Mouse (Mus musculus) embryonic facial prominence, embryonic 11.5 days (tissue): ENCODE measurements around the gene Nek9. TPM values are rescaled to one million over a fixed set of nuclear protein-coding genes. Genes with fewer than 3 reads are reported as not detected.

Experiments used
- ATAC-seq: fragments of 200-750 bp; cut with Nextera tagmentation; replicated peaks from 2 replicates; pipeline ENCODE4 v1.8.0; 2017; ENCODE audit warnings: low read depth; ENCODE audit not compliant: insufficient number of reproducible peaks, low FRiP score, low TSS enrichment
- DNase-seq: peaks from one replicate; pipeline ENCODE4 v3.0.0-alpha.2; 2015; ENCODE audit warnings: low spot score
- H3K27ac ChIP-seq: fragments of 300-500 bp; sonication (generic); replicated peaks from 2 replicates; pipeline ENCODE4 v1.5.1; 2014; ENCODE audit warnings: mild to moderate bottlenecking, low read depth, low read length, control low read depth
- H3K27me3 ChIP-seq: fragments of 300-500 bp; sonication (generic); 2 replicates; pipeline ENCODE4 v1.6.1; 2014; ENCODE audit warnings: mild to moderate bottlenecking, low read length, moderate library complexity, mixed read lengths; ENCODE audit not compliant: control insufficient read depth, insufficient read depth
- H3K36me3 ChIP-seq: fragments of 300-500 bp; sonication (generic); replicated peaks from 2 replicates; pipeline ENCODE4 v1.6.1; 2014; ENCODE audit warnings: low read depth, mild to moderate bottlenecking, low read length, moderate library complexity, mixed read lengths; ENCODE audit not compliant: control insufficient read depth, insufficient read depth
- H3K4me1 ChIP-seq: fragments of 300-500 bp; sonication (generic); 2 replicates; pipeline ENCODE4 v1.6.1; 2014; ENCODE audit warnings: low read length, mixed read lengths; ENCODE audit not compliant: control insufficient read depth, insufficient read depth
- H3K4me2 ChIP-seq: fragments of 300-500 bp; sonication (generic); 2 replicates; pipeline ENCODE4 v1.6.1; 2014; ENCODE audit warnings: low read depth, mild to moderate bottlenecking, control low read depth, low read length, moderate library complexity
- H3K4me3 ChIP-seq: fragments of 300-500 bp; sonication (generic); 2 replicates; pipeline ENCODE4 v1.5.1; 2014; ENCODE audit warnings: low read depth, low read length, control low read depth
- H3K9ac ChIP-seq: fragments of 300-500 bp; sonication (generic); replicated peaks from 2 replicates; pipeline ENCODE4 v1.6.1; 2014; ENCODE audit warnings: mild to moderate bottlenecking, control low read depth, low read length
- H3K9me3 ChIP-seq: fragments of 300-500 bp; sonication (generic); replicated peaks from 2 replicates; pipeline ENCODE4 v1.6.1; 2016; ENCODE audit warnings: mild to moderate bottlenecking, low read length, inconsistent platforms, mixed read lengths; ENCODE audit not compliant: control insufficient read depth
- WGBS: fragments of 180-500 bp; shearing (Covaris S2); extraction: QIAGEN DNeasy Blood & Tissue Kit; methylation state at CpG from one replicate; pipeline ENCODE4 v1.1.7; 2014; 5-methylcytosine and 5-hydroxymethylcytosine counted together
- polyA plus RNA-seq: library from polyadenylated mRNA; unstranded; fragments of >200 nt; fragmentation: Nextera tagmentation; extraction: Ambion mirVana; gene quantifications from 2 replicates; pipeline ENCODE4 v1.2.1, GENCODE M21; 2014

Nek9 gene
- polyA plus RNA-seq, 1 experiment from 2014 or later = 15.2 TPM

DNA sequence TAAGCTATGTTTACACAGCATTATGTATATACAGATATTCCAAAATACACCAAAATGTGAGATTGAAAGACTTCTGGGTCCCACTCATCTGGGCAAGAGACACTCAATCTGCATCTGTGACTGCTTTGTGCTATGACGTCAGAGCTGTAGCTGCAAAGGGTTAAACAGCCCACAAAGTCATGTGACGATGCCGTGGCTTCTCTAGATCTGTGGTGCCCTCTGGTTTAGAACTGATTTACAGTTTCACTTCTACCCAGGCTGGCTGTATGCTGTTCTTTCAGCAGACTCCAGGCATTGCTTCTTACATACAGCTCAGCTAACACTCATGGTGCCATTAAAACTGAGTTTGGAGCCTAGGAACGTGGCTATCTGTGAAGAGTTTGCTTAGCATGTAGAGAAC, 34.4 kb downstream of the Nek9 start:
- no peaks in the 10 kb centered on the region for H3K9me3 ChIP-seq
- H3K27me3 ChIP-seq = no peaks in the 10 kb centered on the region
- H3K4me2 ChIP-seq = no peak overlapping the region
- no peak overlapping the region for H3K9ac ChIP-seq
- WGBS = 76% methylated on average over 4 of the region's 4 CpGs
- peaks cover 22% of the 10 kb centered on the region for H3K36me3 ChIP-seq
- no peak for DNase-seq
- H3K4me3 ChIP-seq = no peak overlapping the region
- H3K27ac ChIP-seq = no peak overlapping the region
- H3K4me1 ChIP-seq = no peaks in the 10 kb centered on the region
- ATAC-seq = no peak

DNA sequence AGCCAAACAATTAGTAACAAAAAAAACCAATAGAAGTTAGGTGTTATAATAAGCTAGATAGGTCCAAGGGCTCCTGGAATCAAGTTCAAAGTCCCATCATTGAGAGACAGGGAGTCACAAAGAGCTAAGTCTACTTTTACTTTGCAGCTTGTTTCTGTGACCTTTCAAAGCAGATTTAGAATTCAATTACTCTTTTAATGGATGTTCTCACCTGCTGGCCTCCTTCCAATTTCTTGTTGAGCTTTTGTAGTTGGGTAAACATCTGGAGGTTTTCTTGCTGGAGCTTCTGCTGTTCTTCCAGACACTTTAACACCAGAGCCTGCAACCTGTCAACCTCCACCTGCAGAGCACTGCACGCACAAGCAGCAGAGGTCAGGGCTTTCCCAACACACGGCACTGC, 35.9 kb downstream of the Nek9 start:
- H3K36me3 ChIP-seq = peaks cover 19% of the 10 kb centered on the region
- 81% methylated on average over 2 of the region's 2 CpGs for WGBS

DNA sequence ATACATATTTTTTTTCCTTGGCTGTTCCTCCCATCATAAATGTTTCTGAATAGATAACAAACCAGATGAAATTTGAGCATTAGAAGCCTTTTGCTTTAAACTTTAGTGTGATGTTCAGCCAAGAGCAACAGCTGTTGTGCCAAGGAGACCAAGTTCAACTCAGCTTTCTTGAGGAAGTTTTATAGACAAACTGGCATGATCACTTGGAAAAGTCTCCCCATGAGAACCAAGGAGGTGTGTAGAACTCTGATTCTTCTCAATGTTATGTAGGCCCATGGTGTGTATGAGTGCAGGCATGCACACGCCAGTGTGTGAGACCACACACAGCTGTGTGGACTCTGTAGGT, 40.4 kb downstream of the Nek9 start:
- no peak overlapping the region for H3K4me2 ChIP-seq
- H3K27me3 ChIP-seq = no peaks in the 10 kb centered on the region
- DNase-seq (no peak), ATAC-seq (no peak)
- 82% methylated on average over 1 of the region's 1 CpGs for WGBS
- H3K4me1 ChIP-seq = no peaks in the 10 kb centered on the region
- H3K27ac ChIP-seq = no peak overlapping the region
- no peaks in the 10 kb centered on the region for H3K9me3 ChIP-seq
- H3K4me3 ChIP-seq = no peak overlapping the region
- H3K36me3 ChIP-seq = peaks cover 8% of the 10 kb centered on the region
- no peak overlapping the region for H3K9ac ChIP-seq

More for the DNA sequence above, 35.9 kb downstream of the Nek9 start:
- no peaks in the 10 kb centered on the region for H3K9me3 ChIP-seq
- no peak for ATAC-seq
- H3K27ac ChIP-seq = no peak overlapping the region
- H3K27me3 ChIP-seq = no peaks in the 10 kb centered on the region
- H3K4me3 ChIP-seq = no peak overlapping the region
- DNase-seq = no peak
- no peak overlapping the region for H3K9ac ChIP-seq
- no peaks in the 10 kb centered on the region for H3K4me1 ChIP-seq
- no peak overlapping the region for H3K4me2 ChIP-seq

DNA sequence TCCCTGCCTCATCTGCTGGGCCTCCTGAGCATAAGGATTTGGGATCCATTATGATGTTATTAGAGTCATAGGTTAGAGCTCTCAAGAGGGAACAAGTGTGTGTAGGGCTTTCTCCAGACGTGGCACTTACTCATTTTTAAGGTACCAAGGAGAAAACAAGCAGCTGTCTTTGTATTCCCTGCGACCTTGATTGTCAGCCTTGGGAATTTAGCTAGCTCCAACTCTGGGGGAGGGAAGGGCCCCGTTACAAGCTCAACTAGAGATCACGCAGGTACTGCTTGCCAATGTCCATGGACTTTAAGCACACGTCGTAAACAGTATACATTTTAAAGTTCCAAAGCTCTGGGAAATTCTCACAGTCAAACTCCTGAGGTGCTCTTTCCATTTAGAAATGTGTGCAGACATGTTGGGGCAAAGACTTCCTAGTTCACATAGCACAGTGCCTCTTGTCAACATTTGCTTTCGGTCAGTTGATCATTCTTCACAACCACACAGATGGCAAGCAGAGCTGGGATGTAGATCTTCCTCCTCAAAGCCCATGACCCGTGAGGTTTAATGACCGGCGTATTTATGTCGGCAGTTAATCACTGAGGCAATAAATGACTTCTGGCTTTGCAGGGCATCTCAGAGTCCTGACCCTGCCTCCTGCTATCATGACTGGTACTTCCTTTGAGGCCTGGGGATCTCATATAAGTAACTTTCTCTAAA, 40.9 kb downstream of the Nek9 start:
- H3K27ac ChIP-seq = no peak overlapping the region
- H3K4me3 ChIP-seq = no peak overlapping the region
- H3K27me3 ChIP-seq = no peaks in the 10 kb centered on the region
- H3K9ac ChIP-seq = no peak overlapping the region
- H3K9me3 ChIP-seq = no peaks in the 10 kb centered on the region
- H3K36me3 ChIP-seq = peaks cover 6% of the 10 kb centered on the region
- DNase-seq (no peak), ATAC-seq (no peak)
- no peak overlapping the region for H3K4me2 ChIP-seq
- WGBS = 73% methylated on average over 11 of the region's 11 CpGs
- H3K4me1 ChIP-seq = no peaks in the 10 kb centered on the region

DNA sequence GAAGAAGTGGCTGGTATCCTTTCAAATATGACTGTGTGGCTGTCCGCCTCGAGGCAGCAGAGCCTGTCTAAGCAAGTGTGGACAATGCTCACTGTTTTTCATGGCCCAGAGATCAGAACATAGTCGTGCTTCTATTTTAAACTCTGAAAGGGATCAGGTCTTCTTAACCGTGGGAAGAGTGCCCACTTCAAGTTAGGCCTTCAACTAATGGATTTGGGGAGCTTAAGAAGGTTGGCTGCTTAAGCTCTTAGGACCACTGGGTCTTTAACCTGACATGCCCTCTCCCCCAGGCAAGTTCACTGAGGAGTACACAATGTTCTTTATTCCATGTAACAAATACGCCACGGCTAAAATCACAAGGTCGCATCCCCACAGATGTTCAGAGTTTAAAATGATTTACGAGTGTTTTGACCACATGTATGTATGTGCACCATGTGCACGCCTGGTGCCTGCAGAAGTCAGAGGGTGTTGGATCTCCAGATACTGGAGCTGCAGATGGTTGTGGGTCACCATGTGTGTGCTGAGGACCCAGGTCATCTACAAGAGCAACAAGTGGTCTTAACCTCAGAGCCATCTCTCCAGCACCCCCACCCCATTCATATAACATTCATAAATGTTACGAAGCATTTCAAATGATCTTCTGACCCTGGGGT, 41.7 kb downstream of the Nek9 start:
- DNase-seq = no peak
- no peaks in the 10 kb centered on the region for H3K9me3 ChIP-seq
- WGBS = 69% methylated on average over 10 of the region's 10 CpGs
- no peak overlapping the region for H3K4me3 ChIP-seq
- H3K4me1 ChIP-seq = no peaks in the 10 kb centered on the region
- no peak overlapping the region for H3K4me2 ChIP-seq
- peaks cover 5% of the 10 kb centered on the region for H3K36me3 ChIP-seq
- no peaks in the 10 kb centered on the region for H3K27me3 ChIP-seq
- no peak overlapping the region for H3K27ac ChIP-seq
- no peak for ATAC-seq
- no peak overlapping the region for H3K9ac ChIP-seq

DNA sequence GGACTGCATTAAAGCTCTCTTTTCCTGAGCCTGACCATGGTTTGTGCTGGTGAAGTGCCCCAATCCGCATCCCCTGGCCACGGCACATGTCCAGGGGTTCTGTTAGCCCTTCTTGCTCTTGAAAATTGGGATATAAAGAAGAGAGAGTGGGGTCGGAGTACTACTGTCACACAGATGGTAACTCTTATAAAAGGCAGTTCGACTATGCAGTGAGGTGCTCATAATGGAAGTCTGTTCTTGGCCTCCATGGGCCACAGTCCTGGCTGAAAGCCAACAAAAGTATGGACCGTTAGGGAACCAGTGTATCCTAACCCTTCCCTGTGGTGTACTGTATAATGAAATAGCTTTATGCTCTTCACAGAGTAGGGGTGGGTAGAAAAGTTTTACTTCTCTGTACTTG, 42.2 kb downstream of the Nek9 start:
- Histone ChIP-seq H3K9me3 (no peaks in the 10 kb centered on the region), H3K36me3 (peaks cover 5% of the 10 kb centered on the region), H3K4me2 (no peak overlapping the region), H3K4me3 (no peak overlapping the region), H3K4me1 (no peaks in the 10 kb centered on the region), H3K27ac (no peak overlapping the region), H3K9ac (no peak overlapping the region), H3K27me3 (no peaks in the 10 kb centered on the region)
- ATAC-seq (no peak), DNase-seq (no peak)
- 68% methylated on average over 5 of the region's 5 CpGs for WGBS

DNA sequence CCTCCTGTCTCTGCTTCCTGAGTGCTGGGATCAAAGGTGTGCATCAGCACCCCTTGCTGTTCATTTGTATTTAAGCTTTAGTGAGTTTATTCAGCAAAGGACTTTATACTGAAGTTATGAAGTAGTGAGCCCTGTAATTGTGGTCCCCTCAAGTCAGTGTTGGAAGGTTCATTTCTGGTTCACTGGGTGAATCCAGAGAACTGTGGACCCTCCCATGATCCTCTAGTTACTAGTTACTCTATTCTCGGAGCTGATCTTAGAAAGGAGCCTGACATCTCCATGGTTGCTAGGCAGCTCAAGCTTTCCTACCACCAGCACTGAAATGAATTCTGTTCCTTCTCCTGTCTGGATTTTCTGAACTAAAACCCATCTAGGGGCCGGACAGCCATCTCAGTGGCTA, 43.7 kb downstream of the Nek9 start:
- Histone ChIP-seq H3K4me3 (no peak overlapping the region), H3K27me3 (no peaks in the 10 kb centered on the region), H3K4me2 (no peak overlapping the region), H3K9ac (no peak overlapping the region), H3K9me3 (no peaks in the 10 kb centered on the region), H3K27ac (no peak overlapping the region), H3K36me3 (no peaks in the 10 kb centered on the region; the same call in 1 of the 2 replicates), H3K4me1 (no peaks in the 10 kb centered on the region)
- DNase-seq = no peak
- no peak for ATAC-seq
- WGBS = 82% methylated on average over 2 of the region's 2 CpGs

DNA sequence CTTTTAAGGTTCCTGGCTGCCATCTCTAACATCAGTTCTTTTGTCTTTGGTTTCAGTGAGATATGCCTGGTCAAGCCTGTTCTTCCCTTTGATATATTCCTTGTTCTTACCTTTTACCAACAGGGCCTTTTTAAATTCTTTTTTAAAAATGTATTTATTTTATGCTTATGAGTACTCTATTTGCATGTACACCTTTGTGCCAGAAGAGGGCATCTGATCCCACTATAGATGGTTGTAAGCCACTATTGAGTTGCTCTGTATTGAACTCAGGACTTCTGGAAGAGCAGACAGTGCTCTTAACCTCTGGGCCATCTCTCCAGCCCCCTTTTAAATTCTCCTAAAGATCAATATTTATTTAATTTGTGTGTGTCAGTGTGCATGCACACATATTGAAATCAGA, 46.3 kb downstream of the Nek9 start:
- Histone ChIP-seq H3K9ac (no peak overlapping the region), H3K4me3 (no peak overlapping the region)
- DNase-seq = no peak

More for the DNA sequence above, 46.3 kb downstream of the Nek9 start:
- H3K27ac ChIP-seq = no peak overlapping the region
- no peak overlapping the region for H3K4me2 ChIP-seq
- no peaks in the 10 kb centered on the region for H3K27me3 ChIP-seq
- no peaks in the 10 kb centered on the region for H3K36me3 ChIP-seq
- no peaks in the 10 kb centered on the region for H3K9me3 ChIP-seq
- no peaks in the 10 kb centered on the region for H3K4me1 ChIP-seq
- ATAC-seq = no peak
